Mouse (Mus musculus) hindbrain, embryonic 16.5 days (tissue): ENCODE results near the gene Rap1gds1. TPM values are rescaled to one million over a fixed set of nuclear protein-coding genes. Genes with fewer than 3 reads are reported as not detected.

Experiments
- ATAC-seq: fragments of 200-750 bp; cut with Nextera tagmentation; 2 replicates; pipeline ENCODE4 v1.8.0; 2017; ENCODE audit warnings: moderate TSS enrichment, moderate library complexity
- H3K27ac ChIP-seq: fragments of 300-500 bp; sonication (generic); 2 replicates; pipeline ENCODE4 v1.5.1; 2014; ENCODE audit warnings: low read depth, mild to moderate bottlenecking, control low read depth, low read length, moderate library complexity
- H3K27me3 ChIP-seq: fragments of 300-500 bp; sonication (generic); replicated peaks from 2 replicates; pipeline ENCODE4 v1.6.1; 2014; ENCODE audit warnings: low read length; ENCODE audit not compliant: control insufficient read depth, insufficient read depth
- H3K36me3 ChIP-seq: fragments of 300-500 bp; sonication (generic); 2 replicates; pipeline ENCODE4 v1.6.1; 2014; ENCODE audit warnings: mild to moderate bottlenecking, low read length, moderate library complexity, mixed read lengths; ENCODE audit not compliant: control insufficient read depth, insufficient read depth
- H3K4me1 ChIP-seq: fragments of 300-500 bp; sonication (generic); 2 replicates; pipeline ENCODE4 v1.6.1; 2014; ENCODE audit warnings: low read depth, low read length; ENCODE audit not compliant: control insufficient read depth, insufficient read depth
- H3K4me2 ChIP-seq: fragments of 300-500 bp; sonication (generic); 2 replicates; pipeline ENCODE4 v1.6.1; 2014; ENCODE audit warnings: mild to moderate bottlenecking, low read length, control low read depth, moderate library complexity
- H3K4me3 ChIP-seq: fragments of 300-500 bp; sonication (generic); 2 replicates; pipeline ENCODE4 v1.5.1; 2014; ENCODE audit warnings: mild to moderate bottlenecking, low read length, control low read depth, moderate library complexity
- H3K9ac ChIP-seq: fragments of 300-500 bp; sonication (generic); 2 replicates; pipeline ENCODE4 v1.6.1; 2014; ENCODE audit warnings: low read depth, mild to moderate bottlenecking, control low read depth, low read length, moderate library complexity
- H3K9me3 ChIP-seq: fragments of 300-500 bp; sonication (generic); 2 replicates; pipeline ENCODE4 v1.6.1; 2014; ENCODE audit warnings: mild to moderate bottlenecking, low read length, moderate library complexity; ENCODE audit not compliant: control insufficient read depth
- WGBS: fragments of 180-500 bp; shearing (Covaris S2); extraction: QIAGEN DNeasy Blood & Tissue Kit; methylation state at CpG from one replicate; pipeline ENCODE4 v1.1.7; 2014; 5-methylcytosine and 5-hydroxymethylcytosine counted together
- polyA plus RNA-seq: library from polyadenylated mRNA; unstranded; fragments of >200 nt; fragmentation: Nextera tagmentation; extraction: Ambion mirVana; gene quantifications from 2 replicates; pipeline ENCODE4 v1.2.1, GENCODE M21; 2015

Gene Rap1gds1
- polyA plus RNA-seq, 1 experiment from 2014 or later: 102 TPM

DNA sequence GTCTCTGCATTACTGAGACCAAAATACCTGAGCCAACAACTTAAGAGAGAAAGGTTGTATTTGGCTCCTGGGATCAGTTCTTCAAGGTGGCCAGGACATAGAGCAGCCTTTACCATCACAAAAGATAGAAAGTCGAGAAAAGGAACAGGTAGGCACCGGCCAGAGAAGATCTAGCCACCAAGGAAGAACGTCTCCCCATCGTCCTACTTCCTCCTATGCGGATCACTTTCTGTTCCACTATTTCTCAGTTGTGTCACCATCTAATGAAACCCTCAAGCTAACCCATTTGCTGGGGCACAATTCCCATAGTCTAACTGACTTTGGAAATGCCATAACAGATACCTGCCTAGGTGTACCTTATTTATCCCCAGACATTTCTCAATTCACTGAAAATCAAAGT is 24.3 kb upstream of the Rap1gds1 start:
- Histone ChIP-seq H3K9ac (no peak overlapping the region), H3K4me3 (no peak overlapping the region), H3K4me1 (no peaks in the 10 kb centered on the region), H3K9me3 (no peaks in the 10 kb centered on the region), H3K27me3 (no peaks in the 10 kb centered on the region), H3K36me3 (no peaks in the 10 kb centered on the region), H3K27ac (no peak overlapping the region), H3K4me2 (no peak overlapping the region)
- no peak for ATAC-seq
- WGBS: 94% methylated on average over 5 of the region's 5 CpGs

DNA sequence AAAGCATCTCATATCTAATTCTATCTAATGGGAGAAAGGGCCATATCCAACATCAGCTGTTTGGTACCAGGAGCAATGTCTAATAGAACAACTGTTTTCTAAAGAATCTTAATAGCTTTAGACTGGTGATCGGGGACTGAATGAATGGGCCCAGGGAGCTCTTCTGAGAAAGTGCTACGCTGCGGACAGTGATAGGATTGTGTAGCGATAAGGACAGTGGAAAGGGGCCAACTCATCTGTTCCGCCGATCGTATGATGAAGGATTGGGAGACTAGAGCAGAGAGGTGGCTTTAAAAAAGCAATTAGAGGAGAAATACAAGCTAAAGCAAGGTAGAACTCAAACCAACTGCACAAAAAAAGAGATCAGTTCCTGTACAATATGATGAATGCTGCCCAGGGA is 20.9 kb upstream of the Rap1gds1 start:
- no peaks in the 10 kb centered on the region for H3K27me3 ChIP-seq
- H3K4me1 ChIP-seq: no peaks in the 10 kb centered on the region
- H3K36me3 ChIP-seq: no peaks in the 10 kb centered on the region
- peaks cover 4% of the 10 kb centered on the region; the same call in 1 of the 2 replicates for H3K9me3 ChIP-seq
- no peak overlapping the region for H3K27ac ChIP-seq
- H3K4me3 ChIP-seq: no peak overlapping the region
- no peak overlapping the region for H3K4me2 ChIP-seq
- no peak overlapping the region for H3K9ac ChIP-seq
- ATAC-seq: no peak
- 61% methylated on average over 7 of the region's 7 CpGs for WGBS

DNA sequence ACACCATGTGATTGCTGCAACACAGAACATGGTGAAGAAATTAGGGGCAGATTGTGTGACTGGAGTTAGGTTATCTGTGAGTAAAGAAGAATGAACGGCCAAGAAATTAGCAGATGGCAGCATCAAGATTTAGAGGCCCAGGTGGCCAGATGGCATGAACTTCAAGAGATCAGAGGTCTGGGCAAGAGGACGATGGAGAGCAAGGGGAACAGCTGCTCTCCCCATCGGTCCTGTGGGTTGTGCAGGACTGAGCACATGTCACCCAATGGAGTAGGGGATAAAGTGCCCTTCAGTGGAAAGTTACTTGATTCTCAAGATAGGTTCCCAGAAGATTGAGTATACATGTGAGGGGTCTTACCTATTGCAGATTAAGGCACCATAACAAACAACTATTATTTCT is 13.5 kb upstream of the Rap1gds1 start:
- 94% methylated on average over 3 of the region's 3 CpGs for WGBS
- H3K9me3 ChIP-seq: peaks cover 7% of the 10 kb centered on the region; the same call in 1 of the 2 replicates
- H3K4me2 ChIP-seq: no peak overlapping the region
- no peaks in the 10 kb centered on the region; the same call in 1 of the 2 replicates for H3K36me3 ChIP-seq
- no peaks in the 10 kb centered on the region for H3K4me1 ChIP-seq
- ATAC-seq: no peak
- H3K27ac ChIP-seq: no peak overlapping the region
- H3K9ac ChIP-seq: no peak overlapping the region
- no peaks in the 10 kb centered on the region for H3K27me3 ChIP-seq
- H3K4me3 ChIP-seq: no peak overlapping the region

DNA sequence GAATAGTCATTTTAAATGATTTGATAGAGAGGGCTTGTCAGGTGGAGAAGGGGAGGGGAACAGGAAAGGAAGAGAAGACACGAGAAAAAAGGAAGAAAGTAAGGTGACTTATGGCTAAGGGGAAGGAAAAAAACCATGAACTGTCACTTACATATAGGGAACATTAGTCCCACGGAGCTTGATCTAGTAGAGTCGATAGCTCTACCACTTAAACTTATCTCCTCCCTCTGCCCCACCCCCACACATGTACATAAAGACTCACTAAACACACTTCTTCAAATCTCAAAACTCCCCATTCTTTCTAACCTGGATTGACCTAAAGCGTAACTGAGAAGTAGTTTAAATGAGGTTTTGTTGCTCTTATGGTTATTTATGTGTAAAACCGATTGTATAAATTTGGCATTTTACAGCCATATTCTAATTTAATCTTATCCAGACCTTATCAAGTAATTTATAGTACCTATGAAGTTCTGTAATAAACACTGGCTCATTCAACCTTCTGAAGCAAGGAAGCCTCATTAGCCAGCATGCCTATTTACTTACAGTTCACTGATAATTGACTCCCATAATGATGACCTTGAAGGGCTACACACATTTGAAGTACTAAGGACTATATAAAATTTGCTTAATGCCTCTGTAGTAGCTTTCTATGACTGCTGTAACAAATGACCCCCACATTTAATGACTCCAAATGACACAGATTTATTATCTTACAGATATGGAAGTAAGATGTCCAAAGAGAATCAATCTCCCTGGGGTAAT is 9.0 kb upstream of the Rap1gds1 start:
- Histone ChIP-seq H3K4me1 (no peaks in the 10 kb centered on the region), H3K4me2 (no peak overlapping the region), H3K4me3 (no peak overlapping the region), H3K36me3 (no peaks in the 10 kb centered on the region; the same call in 1 of the 2 replicates), H3K27ac (no peak overlapping the region), H3K9me3 (peaks cover 4% of the 10 kb centered on the region; the same call in 1 of the 2 replicates), H3K9ac (no peak overlapping the region), H3K27me3 (no peaks in the 10 kb centered on the region)
- ATAC-seq: no peak
- 88% methylated on average over 5 of the region's 5 CpGs for WGBS

DNA sequence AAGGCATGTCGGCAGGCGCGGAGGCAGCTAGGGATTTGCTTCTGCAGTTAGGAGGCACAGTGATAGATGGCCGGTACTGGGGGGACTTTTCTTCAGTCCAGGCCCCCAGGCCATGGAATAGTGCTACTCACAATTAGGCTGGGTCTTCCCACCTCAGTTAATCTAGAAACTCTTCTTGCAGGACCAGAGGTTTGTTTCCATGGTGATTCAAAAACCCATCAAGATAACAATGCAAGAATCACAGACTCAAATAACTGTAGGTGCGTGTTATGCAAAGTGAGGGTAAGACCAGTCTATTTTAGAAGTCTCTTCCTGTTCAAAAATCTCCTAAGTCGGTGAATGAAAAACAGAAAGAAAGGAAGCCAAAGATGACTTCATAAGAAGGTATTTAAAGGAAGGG is 4.8 kb upstream of the Rap1gds1 start:
- Histone ChIP-seq H3K9ac (no peak overlapping the region), H3K27me3 (no peaks in the 10 kb centered on the region), H3K4me3 (no peak overlapping the region), H3K9me3 (no peaks in the 10 kb centered on the region), H3K36me3 (no peaks in the 10 kb centered on the region), H3K27ac (no peak overlapping the region), H3K4me2 (no peak overlapping the region), H3K4me1 (peaks cover 3% of the 10 kb centered on the region; the same call in 1 of the 2 replicates)
- ATAC-seq: no peak
- WGBS: 90% methylated on average over 6 of the region's 6 CpGs

DNA sequence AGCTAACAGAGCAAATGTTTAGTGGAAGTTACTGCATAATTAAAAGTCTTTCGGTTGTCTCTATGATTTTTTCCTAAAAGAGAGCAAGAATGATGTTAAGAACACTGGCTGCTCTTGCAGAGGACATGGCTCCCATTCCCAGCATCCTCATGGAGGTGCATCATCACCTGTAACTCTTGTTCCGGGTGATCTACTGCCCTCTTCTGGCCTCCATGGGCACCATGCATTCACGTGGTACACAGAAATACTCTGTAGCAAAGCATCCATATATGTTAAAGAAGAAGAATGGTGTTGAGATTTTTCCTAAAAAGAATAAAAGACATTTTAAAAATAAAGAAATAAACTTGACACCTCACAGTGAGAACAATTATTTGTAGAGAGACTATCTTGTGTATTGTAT is 3.0 kb upstream of the Rap1gds1 start:
- Histone ChIP-seq H3K4me1 (peaks cover 5% of the 10 kb centered on the region; the same call in 1 of the 2 replicates), H3K27me3 (no peaks in the 10 kb centered on the region), H3K4me3 (no peak overlapping the region), H3K4me2 (no peak overlapping the region), H3K36me3 (no peaks in the 10 kb centered on the region), H3K9ac (no peak overlapping the region), H3K27ac (no peak overlapping the region), H3K9me3 (no peaks in the 10 kb centered on the region)
- no peak for ATAC-seq
- WGBS: 83% methylated on average over 3 of the region's 3 CpGs

DNA sequence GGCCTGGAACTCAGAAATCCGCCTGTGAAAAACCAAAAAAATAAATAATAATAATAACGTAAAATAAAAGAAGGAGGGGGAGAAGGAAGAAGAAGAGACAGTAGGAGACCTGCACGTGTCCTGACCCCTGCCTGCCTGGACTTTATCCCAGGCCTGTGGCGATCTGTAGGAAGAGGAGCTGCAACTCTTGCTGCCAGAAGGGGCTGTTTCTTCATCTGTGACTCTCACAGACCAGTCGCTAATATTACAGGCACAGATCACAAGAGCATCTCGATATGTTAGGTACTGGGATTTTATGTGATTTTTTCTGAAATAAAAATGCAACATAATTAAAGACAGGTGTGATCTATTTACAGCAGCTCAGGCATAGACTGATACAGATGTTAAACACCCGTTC is 1.1 kb upstream of the Rap1gds1 start:
- ATAC-seq: no peak
- no peaks in the 10 kb centered on the region for H3K9me3 ChIP-seq
- H3K27me3 ChIP-seq: no peaks in the 10 kb centered on the region
- peak overlapping the region; percentile 98 for H3K4me3 ChIP-seq
- peaks cover 5% of the 10 kb centered on the region; the same call in 1 of the 2 replicates for H3K4me1 ChIP-seq
- H3K27ac ChIP-seq: 0 out of 2 replicates have a peak overlapping the region, but pooled peaks have one; percentile 98
- H3K36me3 ChIP-seq: no peaks in the 10 kb centered on the region
- peak overlapping the region; percentile 86 for H3K9ac ChIP-seq
- peak overlapping the region; percentile 81 for H3K4me2 ChIP-seq
- WGBS: 13% methylated on average over 7 of the region's 7 CpGs

DNA sequence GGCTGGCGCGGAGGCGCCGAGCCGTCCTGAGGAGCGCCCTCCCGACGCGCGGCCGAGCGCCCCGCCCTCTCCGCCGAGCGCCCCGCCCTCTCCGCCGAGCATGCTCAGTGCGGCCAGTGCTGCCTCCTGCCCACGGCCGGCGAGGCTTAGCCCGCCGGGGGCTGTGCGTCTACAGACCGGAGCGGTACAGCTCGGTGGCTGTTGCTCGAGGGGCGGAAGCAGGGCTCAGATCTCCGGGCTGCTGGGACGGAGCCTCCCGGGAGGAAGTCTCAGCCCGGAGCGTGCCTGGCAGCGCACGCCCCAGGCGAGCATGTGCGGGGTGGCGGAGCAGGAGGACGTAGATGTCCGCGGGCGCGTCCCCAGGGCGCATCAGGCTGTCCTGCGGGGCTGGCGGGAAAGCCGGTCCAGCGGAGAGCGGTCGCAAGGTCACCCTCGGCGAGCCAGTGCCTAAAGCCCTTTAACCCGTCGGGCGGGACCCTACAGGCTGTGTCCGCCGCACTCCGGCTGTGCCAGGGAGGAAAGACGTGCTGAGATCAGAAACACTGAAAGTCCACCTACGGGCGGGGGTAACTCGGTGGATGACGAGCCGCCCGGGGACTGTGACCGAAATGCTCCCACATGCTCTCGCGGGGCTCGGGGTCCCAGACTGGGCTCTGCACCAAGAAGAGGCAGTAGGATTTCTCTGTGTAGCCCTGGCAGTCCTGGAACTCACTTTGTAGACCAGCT is 495 bp upstream of the Rap1gds1 start:
- no peaks in the 10 kb centered on the region for H3K9me3 ChIP-seq
- peak overlapping the region; percentile 98 for H3K27ac ChIP-seq
- peak overlapping the region; percentile 98 for H3K4me3 ChIP-seq
- H3K9ac ChIP-seq: peak overlapping the region; percentile 86
- no peaks in the 10 kb centered on the region for H3K27me3 ChIP-seq
- WGBS: under 1% methylated on average over 59 of the region's 72 CpGs
- H3K36me3 ChIP-seq: no peaks in the 10 kb centered on the region
- ATAC-seq: peak; percentile 99
- peaks cover 5% of the 10 kb centered on the region; the same call in 1 of the 2 replicates for H3K4me1 ChIP-seq
- H3K4me2 ChIP-seq: peak overlapping the region; percentile 81

DNA sequence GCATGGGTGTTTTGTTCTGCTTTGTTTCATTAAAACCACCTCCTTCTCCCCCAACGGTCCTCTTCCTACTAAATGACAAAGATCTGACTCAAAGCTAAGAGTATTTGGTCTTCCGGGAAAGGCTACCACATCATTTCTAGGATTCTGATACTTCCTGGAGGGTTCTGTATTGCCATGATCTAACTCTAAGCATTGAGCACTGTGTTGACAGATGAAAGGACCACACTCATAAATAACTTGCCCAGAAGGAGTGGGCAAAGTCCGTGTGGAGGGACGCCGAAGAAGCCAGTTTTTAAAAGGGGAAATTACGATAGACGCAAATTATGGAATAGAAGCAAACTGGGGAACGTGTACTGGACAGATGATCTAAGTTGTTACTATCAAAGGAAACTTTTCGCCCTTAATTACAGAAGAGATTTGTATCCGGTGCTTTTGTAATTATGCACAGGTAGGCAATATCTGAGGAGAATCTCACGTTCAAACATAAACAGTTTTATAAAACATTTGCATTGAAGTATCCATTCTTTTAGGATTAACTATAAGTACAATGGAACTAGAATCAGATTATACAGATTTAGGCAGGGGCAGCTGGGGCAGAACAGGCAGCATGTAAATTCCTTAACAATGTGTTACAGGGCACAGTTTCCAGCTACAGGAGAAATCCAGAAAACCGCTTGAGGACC is 1.1 kb downstream of the Rap1gds1 start:
- Histone ChIP-seq H3K4me3 (peak overlapping the region; percentile 98), H3K9ac (peak overlapping the region; percentile 95), H3K9me3 (no peaks in the 10 kb centered on the region), H3K4me2 (peak overlapping the region; percentile 80), H3K36me3 (no peaks in the 10 kb centered on the region), H3K27ac (peak overlapping the region; percentile 98), H3K4me1 (peaks cover 5% of the 10 kb centered on the region; the same call in 1 of the 2 replicates), H3K27me3 (no peaks in the 10 kb centered on the region)
- no peak for ATAC-seq
- WGBS: 5% methylated on average over 12 of the region's 12 CpGs
